Mouse (Mus musculus) forelimb bud, embryonic 11.5 days (tissue): ENCODE results near the gene Gas7.

ENCODE experiments used
- DNase-seq: peaks from one replicate; pipeline ENCODE4 v3.0.0-alpha.2; 2012; ENCODE audit warnings: low read depth, low spot score

Gas7 gene

GRCm38 (mm10) chr11:67712976-67713375 lies 257.7 kb downstream of the Gas7 start:
- DNase-seq = no peak

- no peak for DNase-seq
Observed at GRCm38 (mm10) chr11:67715382-67715781, 260.1 kb downstream of the Gas7 start.

- no peak for DNase-seq
Observed at GRCm38 (mm10) chr11:67721485-67721884, 266.2 kb downstream of the Gas7 start.

GRCm38 (mm10) chr11:67722399-67723156 lies 267.3 kb downstream of the Gas7 start:
- no peak for DNase-seq

- DNase-seq = no peak
Observed at GRCm38 (mm10) chr11:67723231-67724013, 268.2 kb downstream of the Gas7 start.

GRCm38 (mm10) chr11:67727095-67727494 lies 271.9 kb downstream of the Gas7 start:
- no peak for DNase-seq

GRCm38 (mm10) chr11:67728726-67729125 lies 273.5 kb downstream of the Gas7 start:
- DNase-seq = no peak

GRCm38 (mm10) chr11:67731056-67731455 lies 275.8 kb downstream of the Gas7 start:
- DNase-seq = no peak

GRCm38 (mm10) chr11:67733726-67734125 lies 278.5 kb downstream of the Gas7 start:
- no peak for DNase-seq

GRCm38 (mm10) chr11:67734597-67734996 lies 279.4 kb downstream of the Gas7 start:
- DNase-seq = no peak

GRCm38 (mm10) chr11:67738345-67738744 lies 283.1 kb downstream of the Gas7 start:
- DNase-seq = no peak
